Mouse (Mus musculus) hindbrain, embryonic 13.5 days (tissue): ENCODE measurements at regions not wholly inside any gene's neighbourhood (a gene's known extent, or its start where the extent isn't known, plus 50 kb on each side); places are given as distances from the start of the nearest gene placed in this dataset.
A peak's percentile ranks its signal among the peaks of the same experiment; 100 is the strongest.

Experiments used
- ATAC-seq: fragments of 200-750 bp; cut with Nextera tagmentation; 2 replicates; pipeline ENCODE4 v1.8.0; 2017; ENCODE audit warnings: moderate TSS enrichment; ENCODE audit not compliant: low FRiP score
- H3K27ac ChIP-seq: fragments of 300-500 bp; sonication (generic); 2 replicates; pipeline ENCODE4 v1.5.1; 2015; ENCODE audit warnings: inconsistent platforms, mild to moderate bottlenecking, moderate library complexity
- H3K27me3 ChIP-seq: fragments of 300-500 bp; sonication (generic); 2 replicates; pipeline ENCODE4 v1.6.1; 2015; ENCODE audit warnings: mild to moderate bottlenecking, inconsistent platforms
- H3K36me3 ChIP-seq: fragments of 300-500 bp; sonication (generic); 2 replicates; pipeline ENCODE4 v1.6.1; 2015; ENCODE audit warnings: mild to moderate bottlenecking, inconsistent platforms
- H3K4me1 ChIP-seq: fragments of 300-500 bp; sonication (generic); replicated peaks from 2 replicates; pipeline ENCODE4 v1.6.1; 2015; ENCODE audit warnings: inconsistent platforms
- H3K4me2 ChIP-seq: fragments of 300-500 bp; sonication (generic); 2 replicates; pipeline ENCODE4 v1.6.1; 2015; ENCODE audit warnings: inconsistent platforms, mild to moderate bottlenecking, moderate library complexity
- H3K4me3 ChIP-seq: fragments of 300-500 bp; sonication (generic); 2 replicates; pipeline ENCODE4 v1.5.1; 2015; ENCODE audit warnings: mild to moderate bottlenecking, inconsistent platforms
- H3K9ac ChIP-seq: fragments of 300-500 bp; sonication (generic); 2 replicates; pipeline ENCODE4 v1.6.1; 2015; ENCODE audit warnings: mild to moderate bottlenecking, inconsistent platforms
- H3K9me3 ChIP-seq: fragments of 300-500 bp; sonication (generic); 2 replicates; pipeline ENCODE4 v1.6.1; 2016; ENCODE audit warnings: inconsistent platforms
- WGBS: fragments of 180-500 bp; shearing (Covaris S2); methylation state at CpG from one replicate; pipeline ENCODE4 v1.1.7; 2015; 5-methylcytosine and 5-hydroxymethylcytosine counted together

DNA sequence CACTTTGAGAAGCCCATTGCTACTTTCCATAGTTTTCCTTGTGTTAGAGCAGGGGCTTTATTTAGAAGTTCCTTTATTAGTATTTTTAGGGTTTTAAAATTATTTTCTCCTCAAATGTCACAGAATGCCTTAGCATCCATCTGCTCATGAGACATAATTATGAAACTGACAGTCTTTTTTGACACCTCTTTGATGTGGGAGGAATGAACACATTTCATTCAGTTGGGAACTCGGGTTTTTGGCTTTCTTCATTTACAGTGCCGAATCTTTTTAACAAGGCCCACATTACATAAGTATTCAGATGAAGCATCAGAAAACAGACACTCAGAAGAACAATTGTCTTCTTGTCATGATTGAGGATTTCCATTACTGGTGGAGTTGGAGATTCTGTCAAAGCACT is 843.6 kb downstream of the Lrrtm4 start:
- 91% methylated on average over 2 of the region's 2 CpGs for WGBS
- Histone ChIP-seq H3K27ac (no peak overlapping the region), H3K4me1 (no peaks in the 10 kb centered on the region), H3K9me3 (no peaks in the 10 kb centered on the region), H3K9ac (no peak overlapping the region), H3K27me3 (no peaks in the 10 kb centered on the region), H3K4me2 (no peak overlapping the region), H3K36me3 (no peaks in the 10 kb centered on the region), H3K4me3 (no peak overlapping the region)
- ATAC-seq: no peak

DNA sequence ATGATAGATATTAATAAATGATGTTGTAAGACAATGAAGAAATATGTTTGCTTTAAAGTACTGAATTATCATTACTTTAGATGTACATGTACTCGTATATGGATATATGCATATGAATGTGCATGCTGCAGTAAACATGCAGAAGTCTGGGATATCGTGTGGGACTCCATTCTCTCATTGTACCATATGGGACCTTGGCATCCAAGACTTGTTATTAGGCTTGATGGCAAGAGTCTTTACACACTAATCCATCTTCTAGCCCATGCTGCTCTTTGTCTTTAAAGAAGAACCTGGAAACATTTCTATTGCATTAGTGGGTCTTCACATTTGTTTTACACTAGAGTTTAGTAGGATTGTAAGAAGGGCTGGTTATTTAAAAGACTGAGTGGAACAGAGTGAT is 844.1 kb downstream of the Lrrtm4 start:
- no peak overlapping the region for H3K27ac ChIP-seq
- WGBS: 90% methylated on average over 2 of the region's 2 CpGs
- no peak overlapping the region for H3K9ac ChIP-seq
- ATAC-seq: no peak
- no peaks in the 10 kb centered on the region for H3K36me3 ChIP-seq
- no peaks in the 10 kb centered on the region for H3K9me3 ChIP-seq
- H3K27me3 ChIP-seq: no peaks in the 10 kb centered on the region
- no peak overlapping the region for H3K4me3 ChIP-seq
- H3K4me1 ChIP-seq: no peaks in the 10 kb centered on the region
- H3K4me2 ChIP-seq: no peak overlapping the region

DNA sequence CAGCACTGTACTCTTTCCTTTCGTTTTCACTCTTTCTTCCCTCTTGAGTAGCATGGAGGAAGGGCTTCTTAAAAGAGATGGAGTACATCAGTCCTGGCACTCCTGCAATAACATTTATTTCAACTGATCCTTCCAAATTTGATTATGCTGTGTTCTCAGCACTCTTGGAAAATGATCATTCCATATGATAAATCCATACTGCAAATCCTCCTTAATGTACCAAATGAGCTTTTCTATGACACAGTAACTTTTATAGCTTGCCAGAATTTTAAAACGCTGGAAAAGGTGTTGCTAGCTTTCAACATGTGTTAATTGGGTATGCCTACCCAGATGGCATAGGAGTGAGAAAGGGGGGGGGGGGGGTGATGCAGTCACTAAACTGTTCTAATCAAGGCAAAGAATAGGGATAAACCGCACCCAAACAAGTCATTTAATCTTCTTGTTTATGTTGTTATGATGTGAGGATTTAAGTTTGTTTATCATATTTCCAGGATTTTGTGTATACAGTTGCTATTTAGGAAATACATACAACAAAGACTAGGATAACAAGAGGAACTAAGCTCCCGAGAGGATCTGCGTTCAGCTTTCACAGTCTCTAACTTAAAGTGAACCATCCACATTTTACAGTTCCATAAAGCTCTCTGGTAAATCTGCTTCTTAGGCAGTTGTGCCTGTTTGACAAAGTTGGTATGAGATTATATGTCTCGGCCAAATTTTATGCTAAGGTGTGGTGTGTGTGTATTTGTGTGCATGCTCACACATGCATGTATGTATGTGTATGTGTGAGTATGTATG is 847.3 kb downstream of the Lrrtm4 start:
- Histone ChIP-seq H3K9ac (no peak overlapping the region), H3K27me3 (no peaks in the 10 kb centered on the region), H3K4me3 (no peak overlapping the region), H3K4me1 (no peaks in the 10 kb centered on the region), H3K36me3 (no peaks in the 10 kb centered on the region), H3K27ac (no peak overlapping the region), H3K4me2 (no peak overlapping the region), H3K9me3 (no peaks in the 10 kb centered on the region)
- 84% methylated on average over 6 of the region's 6 CpGs for WGBS
- no peak for ATAC-seq

DNA sequence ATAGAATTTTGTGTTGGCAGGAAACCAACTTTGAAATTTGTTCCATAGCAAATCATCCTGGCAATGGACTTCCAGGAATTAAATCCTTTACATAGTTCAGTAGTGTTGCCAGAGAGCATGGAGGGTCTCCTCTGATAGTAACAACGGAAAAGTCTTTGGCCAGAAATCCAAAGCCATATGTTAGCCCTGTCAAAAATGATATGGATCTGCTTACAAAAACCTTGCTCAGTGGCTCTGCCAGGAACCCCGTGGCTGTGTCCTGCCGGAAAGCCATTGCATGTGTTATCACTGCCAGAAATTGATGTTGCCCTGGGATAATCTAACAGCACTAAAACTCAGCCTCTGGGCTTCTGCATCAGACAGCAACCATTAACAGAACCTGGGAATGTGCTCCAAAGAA is 866.7 kb downstream of the Lrrtm4 start:
- no peak overlapping the region for H3K4me2 ChIP-seq
- ATAC-seq: no peak
- H3K27ac ChIP-seq: no peak overlapping the region
- no peaks in the 10 kb centered on the region for H3K36me3 ChIP-seq
- no peak overlapping the region for H3K9ac ChIP-seq
- H3K4me3 ChIP-seq: no peak overlapping the region
- WGBS: 72% methylated on average over 3 of the region's 3 CpGs
- H3K9me3 ChIP-seq: no peaks in the 10 kb centered on the region
- H3K4me1 ChIP-seq: no peaks in the 10 kb centered on the region
- no peaks in the 10 kb centered on the region for H3K27me3 ChIP-seq

DNA sequence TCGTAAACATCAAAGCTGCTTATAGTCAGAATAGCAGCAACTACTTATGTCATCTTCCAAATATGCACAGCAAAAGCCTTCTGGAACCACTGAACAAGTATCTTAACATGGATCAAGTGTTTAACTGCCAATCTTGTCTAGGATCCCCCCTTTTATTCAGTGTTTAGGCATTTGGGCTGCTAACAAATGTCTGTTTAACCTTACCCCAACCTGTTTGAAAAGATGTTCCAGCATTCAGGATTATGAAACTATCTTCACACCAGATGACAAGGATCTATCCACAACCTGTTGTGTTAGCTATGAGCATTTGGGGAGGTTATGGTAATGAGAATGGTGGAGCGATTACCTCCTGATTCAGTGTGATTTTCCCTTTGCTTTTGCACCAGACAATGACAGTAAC is 886.5 kb downstream of the Lrrtm4 start:
- H3K27ac ChIP-seq: no peak overlapping the region
- H3K9me3 ChIP-seq: no peaks in the 10 kb centered on the region
- H3K4me3 ChIP-seq: no peak overlapping the region
- WGBS: 99% methylated on average over 2 of the region's 2 CpGs
- H3K27me3 ChIP-seq: no peaks in the 10 kb centered on the region
- H3K4me2 ChIP-seq: no peak overlapping the region
- H3K4me1 ChIP-seq: no peaks in the 10 kb centered on the region
- ATAC-seq: no peak
- no peaks in the 10 kb centered on the region for H3K36me3 ChIP-seq
- no peak overlapping the region for H3K9ac ChIP-seq

DNA sequence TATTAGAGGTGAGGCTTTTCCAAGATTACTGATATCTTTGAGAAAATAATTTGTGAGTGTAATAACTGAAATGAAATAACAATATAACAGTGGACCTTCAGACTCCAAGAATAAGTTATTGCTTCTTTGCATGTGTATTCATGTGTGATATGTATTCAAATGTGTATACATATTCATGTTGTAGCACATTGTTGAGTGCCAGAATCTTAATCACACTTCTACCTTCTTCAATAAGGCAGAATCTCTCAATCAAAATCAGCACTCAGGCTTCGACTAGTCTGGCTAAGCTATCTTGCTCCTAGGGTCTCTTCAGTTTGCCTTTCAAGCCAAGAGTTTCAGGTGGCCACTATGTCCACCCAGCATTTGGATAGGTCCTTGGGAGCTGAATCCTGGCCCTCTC is 911.1 kb downstream of the Lrrtm4 start:
- Histone ChIP-seq H3K9me3 (no peaks in the 10 kb centered on the region), H3K27ac (no peak overlapping the region), H3K36me3 (no peaks in the 10 kb centered on the region), H3K27me3 (no peaks in the 10 kb centered on the region), H3K4me2 (no peak overlapping the region), H3K4me3 (no peak overlapping the region), H3K9ac (no peak overlapping the region), H3K4me1 (no peaks in the 10 kb centered on the region)
- ATAC-seq: no peak
- 74% methylated on average over 1 of the region's 1 CpGs for WGBS

DNA sequence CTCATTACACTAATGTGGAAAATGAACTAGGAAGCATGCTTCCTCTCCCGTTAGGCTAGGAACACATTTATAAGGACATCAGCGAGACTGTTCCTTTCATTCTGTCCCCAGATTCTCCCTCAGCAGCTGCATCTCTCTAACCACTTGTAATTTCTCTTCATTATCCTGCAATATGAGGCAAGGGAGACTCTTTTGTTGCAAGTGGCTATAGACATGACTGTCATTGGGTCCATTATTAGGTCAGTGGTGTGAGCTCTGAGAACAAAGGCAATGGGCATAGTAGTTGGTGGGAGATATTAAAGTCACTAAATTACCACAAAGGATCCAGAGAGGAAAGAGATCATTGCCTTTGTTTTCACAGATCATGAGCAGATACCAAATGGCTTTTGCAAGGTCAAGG is 948.3 kb upstream of the Gcfc2 start:
- Histone ChIP-seq H3K4me2 (no peak overlapping the region), H3K4me1 (no peaks in the 10 kb centered on the region), H3K9me3 (no peaks in the 10 kb centered on the region), H3K4me3 (no peak overlapping the region), H3K27ac (0 out of 2 replicates have a peak overlapping the region, but pooled peaks have one; percentile 30), H3K27me3 (no peaks in the 10 kb centered on the region), H3K36me3 (no peaks in the 10 kb centered on the region), H3K9ac (no peak overlapping the region)
- WGBS: 55% methylated on average over 2 of the region's 2 CpGs
- ATAC-seq: no peak

DNA sequence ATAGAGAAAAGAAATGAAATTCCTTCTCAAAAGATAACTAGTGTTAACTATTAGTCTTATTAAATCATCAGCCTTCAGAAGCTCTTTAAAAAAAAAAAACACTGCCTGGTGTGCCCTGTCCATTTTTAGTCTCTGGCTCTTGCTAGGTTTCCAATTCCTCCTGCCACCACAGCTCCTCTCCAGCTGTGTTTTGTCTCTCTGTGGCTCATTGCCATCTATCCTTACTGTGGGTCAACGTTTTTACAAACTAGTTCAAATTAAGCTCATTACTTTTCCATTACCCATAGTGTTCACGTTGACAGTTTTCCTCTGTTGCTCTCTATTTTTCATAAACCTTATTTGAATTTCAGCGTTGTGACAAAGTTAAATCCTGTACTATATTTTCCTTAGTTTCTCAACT is 930.0 kb upstream of the Gcfc2 start:
- H3K4me2 ChIP-seq: no peak overlapping the region
- no peaks in the 10 kb centered on the region for H3K4me1 ChIP-seq
- no peak overlapping the region for H3K27ac ChIP-seq
- H3K9ac ChIP-seq: no peak overlapping the region
- ATAC-seq: no peak
- no peaks in the 10 kb centered on the region for H3K9me3 ChIP-seq
- H3K4me3 ChIP-seq: no peak overlapping the region
- H3K36me3 ChIP-seq: no peaks in the 10 kb centered on the region
- whole genome bisulfite sequencing: 73% methylated on average over 3 of the region's 3 CpGs
- H3K27me3 ChIP-seq: no peaks in the 10 kb centered on the region

DNA sequence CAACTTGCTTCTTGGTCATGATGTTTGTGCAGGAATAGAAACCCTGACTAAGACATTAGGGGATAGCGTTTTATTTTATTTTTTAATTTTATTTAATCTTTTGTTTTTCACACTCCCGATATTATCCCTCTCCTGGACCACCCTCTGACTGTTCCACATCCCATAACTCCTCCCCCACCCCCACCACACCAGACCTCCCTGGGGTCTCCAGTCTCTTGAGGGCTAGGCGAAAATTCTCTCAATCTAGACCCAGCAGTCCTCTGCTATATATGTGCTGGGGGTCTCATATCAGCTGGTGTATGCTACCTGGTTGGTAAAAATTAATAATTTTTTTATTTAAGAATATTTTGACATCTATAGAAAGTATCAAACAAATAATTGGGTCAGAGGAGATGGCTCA is 898.9 kb upstream of the Gcfc2 start:
- no peak for ATAC-seq
- no peak overlapping the region for H3K4me3 ChIP-seq
- 98% methylated on average over 3 of the region's 3 CpGs for WGBS

More for the DNA sequence above, 898.9 kb upstream of the Gcfc2 start:
- H3K4me2 ChIP-seq: no peak overlapping the region
- no peaks in the 10 kb centered on the region for H3K9me3 ChIP-seq
- no peak overlapping the region for H3K27ac ChIP-seq
- H3K36me3 ChIP-seq: no peaks in the 10 kb centered on the region
- H3K4me1 ChIP-seq: no peaks in the 10 kb centered on the region
- no peak overlapping the region for H3K9ac ChIP-seq
- H3K27me3 ChIP-seq: no peaks in the 10 kb centered on the region
